Mouse (Mus musculus) MEL (cell line): ENCODE measurements around the gene Loxl3. TPM values are rescaled to one million over a fixed set of nuclear protein-coding genes. Genes with fewer than 3 reads are reported as not detected.

Experiments
- DNase-seq: peaks from one replicate; pipeline ENCODE4 v3.0.0; 2011; ENCODE audit warnings: low read depth, low spot score
- H3K27ac ChIP-seq: 2 replicates; pipeline ENCODE4 v1.5.1; 2012; ENCODE audit warnings: low read depth, mild to moderate bottlenecking, control low read depth, low read length, moderate library complexity; ENCODE audit not compliant: control insufficient read depth
- H3K27me3 ChIP-seq, 2 experiments: fragments of 150-350 bp in 1 of 2; sonication (generic) in 1 of 2; 2 replicates each; pipeline ENCODE4 v1.6.1; 2012; ENCODE audit warnings: low read length in 2 of 2, mild to moderate bottlenecking in 2 of 2, improper control_type of control experiment in 1 of 2, moderate library complexity in 1 of 2; ENCODE audit not compliant: insufficient read depth in 2 of 2, control insufficient read depth in 1 of 2
- H3K36me3 ChIP-seq, 2 experiments: 2 replicates each; pipeline ENCODE4 v1.6.1; 2012 to 2014; ENCODE audit warnings: low read length in 2 of 2, improper control_type of control experiment in 1 of 2, inconsistent platforms in 1 of 2, mild to moderate bottlenecking in 1 of 2; ENCODE audit not compliant: insufficient read depth in 2 of 2, control insufficient read depth in 1 of 2
- H3K4me1 ChIP-seq, 2 experiments: fragments of 150-350 bp in 1 of 2; sonication (generic) in 1 of 2; 2 replicates each; pipeline ENCODE4 v1.6.1; 2012; ENCODE audit warnings: low read length in 2 of 2, improper control_type of control experiment in 1 of 2, mild to moderate bottlenecking in 1 of 2; ENCODE audit not compliant: insufficient read depth in 2 of 2, control insufficient read depth in 1 of 2
- H3K4me3 ChIP-seq, 2 experiments: fragments of 150-350 bp in 1 of 2; sonication (generic) in 1 of 2; 2 replicates each; pipeline ENCODE4 v1.5.1; 2012; ENCODE audit warnings: low read depth in 2 of 2, low read length in 2 of 2, mild to moderate bottlenecking in 2 of 2, moderate library complexity in 2 of 2, control low read depth in 1 of 2, improper control_type of control experiment in 1 of 2; ENCODE audit not compliant: control insufficient read depth in 1 of 2, insufficient read depth in 1 of 2
- H3K79me2 ChIP-seq: 2 replicates; pipeline ENCODE4 v1.6.1; 2012; ENCODE audit warnings: mild to moderate bottlenecking, low read length, moderate library complexity; ENCODE audit not compliant: control insufficient read depth, poor library complexity, insufficient read depth
- H3K9ac ChIP-seq: 2 replicates; pipeline ENCODE4 v1.6.1; 2012; ENCODE audit warnings: low read depth, mild to moderate bottlenecking, control low read depth, low read length, moderate library complexity; ENCODE audit not compliant: control insufficient read depth, poor library complexity, severe bottlenecking
- H3K9me3 ChIP-seq: fragments of 150-350 bp; sonication (generic); replicated peaks from 2 replicates; pipeline ENCODE4 v1.6.1; 2012; ENCODE audit warnings: mild to moderate bottlenecking, low read length, improper control_type of control experiment, moderate library complexity; ENCODE audit not compliant: insufficient read depth
- BHLHE40 ChIP-seq: IDR thresholded peaks from 2 replicates; pipeline ENCODE4 v1.6.1; 2012; ENCODE audit warnings: low read depth, mild to moderate bottlenecking, inconsistent platforms, low read length, improper control_type of control experiment, borderline replicate concordance
- CHD1 ChIP-seq: IDR thresholded peaks from 2 replicates; pipeline ENCODE4 v1.6.1; 2012; ENCODE audit warnings: low read depth, mild to moderate bottlenecking, inconsistent platforms, low read length, improper control_type of control experiment
- CHD2 ChIP-seq: IDR thresholded peaks from 2 replicates; pipeline ENCODE4 v1.6.1; 2011; ENCODE audit warnings: low read length, improper control_type of control experiment
- GABPA ChIP-seq: IDR thresholded peaks from 2 replicates; pipeline ENCODE4 v1.6.1; 2012; ENCODE audit warnings: low read depth, mild to moderate bottlenecking, inconsistent platforms, low read length, improper control_type of control experiment, moderate library complexity
- GATA1 ChIP-seq: IDR thresholded peaks from 2 replicates; pipeline ENCODE4 v1.6.1; 2011; ENCODE audit warnings: low read depth, low read length, improper control_type of control experiment
- HCFC1 ChIP-seq: IDR thresholded peaks from 2 replicates; pipeline ENCODE4 v1.6.1; 2012; ENCODE audit warnings: low read depth, mild to moderate bottlenecking, inconsistent platforms, low read length, improper control_type of control experiment, moderate library complexity
- JUND ChIP-seq: IDR thresholded peaks from 2 replicates; pipeline ENCODE4 v1.6.1; 2011; ENCODE audit warnings: low read depth, mild to moderate bottlenecking, improper control_type of control experiment, low read length
- KAT2A ChIP-seq: conservative IDR thresholded peaks from 2 replicates; pipeline ENCODE4 v1.6.1; 2012; ENCODE audit warnings: low read depth, low read length, improper control_type of control experiment, inconsistent platforms
- MAFK ChIP-seq: IDR thresholded peaks from 2 replicates; pipeline ENCODE4 v1.6.1; 2011; ENCODE audit warnings: low read depth, mild to moderate bottlenecking, low read length, improper control_type of control experiment, borderline replicate concordance
- MEF2A ChIP-seq: IDR thresholded peaks from 2 replicates; pipeline ENCODE4 v1.6.1; 2014; ENCODE audit warnings: low read depth, mild to moderate bottlenecking, inconsistent platforms, low read length, improper control_type of control experiment; ENCODE audit not compliant: poor library complexity, insufficient replicate concordance, severe bottlenecking; ENCODE audit errors: extremely low read depth
- MXI1 ChIP-seq: IDR thresholded peaks from 2 replicates; pipeline ENCODE4 v1.6.1; 2011; ENCODE audit warnings: mild to moderate bottlenecking, low read depth, low read length, improper control_type of control experiment
- MYB ChIP-seq: IDR thresholded peaks from 2 replicates; pipeline ENCODE4 v1.6.1; 2011; ENCODE audit warnings: mild to moderate bottlenecking, low read depth, low read length, improper control_type of control experiment
- MYC ChIP-seq: IDR thresholded peaks from 2 replicates; pipeline ENCODE4 v1.6.1; 2011; ENCODE audit warnings: low read depth, mild to moderate bottlenecking, low read length, improper control_type of control experiment, moderate library complexity
- NRF1 ChIP-seq: IDR thresholded peaks from 2 replicates; pipeline ENCODE4 v1.6.1; 2014; ENCODE audit warnings: low read depth, mild to moderate bottlenecking, inconsistent platforms, low read length, improper control_type of control experiment, moderate library complexity; ENCODE audit not compliant: poor library complexity, insufficient read depth, severe bottlenecking
- POLR2A ChIP-seq, 2 experiments: IDR thresholded peaks; 2 replicates each; pipeline ENCODE4 v1.6.1; 2011 to 2012; ENCODE audit warnings: low read length in 2 of 2, mild to moderate bottlenecking in 2 of 2, control low read depth in 1 of 2, improper control_type of control experiment in 1 of 2, low read depth in 1 of 2, moderate library complexity in 1 of 2; ENCODE audit not compliant: control insufficient read depth in 1 of 2, insufficient read depth in 1 of 2, poor library complexity in 1 of 2
- POLR2AphosphoS5 ChIP-seq: IDR thresholded peaks from 2 replicates; pipeline ENCODE4 v1.6.1; 2012; ENCODE audit warnings: low read depth, borderline replicate concordance, mild to moderate bottlenecking, inconsistent platforms, low read length, moderate library complexity, mixed read lengths
- RAD21 ChIP-seq: IDR thresholded peaks from 2 replicates; pipeline ENCODE4 v1.6.1; 2011; ENCODE audit warnings: mild to moderate bottlenecking, low read depth, low read length, improper control_type of control experiment
- SIN3A ChIP-seq: IDR thresholded peaks from 2 replicates; pipeline ENCODE4 v1.6.1; 2012; ENCODE audit warnings: low read length, improper control_type of control experiment, inconsistent platforms
- SMC3 ChIP-seq: IDR thresholded peaks from 2 replicates; pipeline ENCODE4 v1.6.1; 2011; ENCODE audit warnings: low read depth, low read length, improper control_type of control experiment
- TAL1 ChIP-seq: IDR thresholded peaks from 2 replicates; pipeline ENCODE4 v1.6.1; 2012; ENCODE audit warnings: mild to moderate bottlenecking, inconsistent platforms, low read length, moderate library complexity, mixed read lengths
- TCF12 ChIP-seq: IDR thresholded peaks from 2 replicates; pipeline ENCODE4 v1.6.1; 2014; ENCODE audit warnings: low read depth, mild to moderate bottlenecking, inconsistent platforms, low read length, improper control_type of control experiment, moderate library complexity
- UBTF ChIP-seq: IDR thresholded peaks from 2 replicates; pipeline ENCODE4 v1.6.1; 2012; ENCODE audit warnings: low read depth, mild to moderate bottlenecking, inconsistent platforms, low read length, improper control_type of control experiment, moderate library complexity, borderline replicate concordance; ENCODE audit not compliant: insufficient read depth
- USF2 ChIP-seq, 2 experiments: IDR thresholded peaks; 2 replicates each; pipeline ENCODE4 v1.6.1; 2011 to 2012; ENCODE audit warnings: improper control_type of control experiment in 2 of 2, low read length in 2 of 2, borderline replicate concordance in 1 of 2, inconsistent platforms in 1 of 2, low read depth in 1 of 2, mild to moderate bottlenecking in 1 of 2; ENCODE audit not compliant: insufficient read depth in 1 of 2
- ZC3H11A ChIP-seq: IDR thresholded peaks from 2 replicates; pipeline ENCODE4 v1.6.1; 2012; ENCODE audit warnings: low read depth, mild to moderate bottlenecking, inconsistent platforms, low read length, improper control_type of control experiment
- ZKSCAN1 ChIP-seq: IDR thresholded peaks from 2 replicates; pipeline ENCODE4 v1.6.1; 2012; ENCODE audit warnings: low read depth, mild to moderate bottlenecking, inconsistent platforms, low read length, improper control_type of control experiment, moderate library complexity
- ZMIZ1 ChIP-seq: IDR thresholded peaks from 2 replicates; pipeline ENCODE4 v1.6.1; 2012; ENCODE audit warnings: low read depth, mild to moderate bottlenecking, inconsistent platforms, low read length, improper control_type of control experiment, moderate library complexity
- ZNF384 ChIP-seq: IDR thresholded peaks from 2 replicates; pipeline ENCODE4 v1.6.1; 2012; ENCODE audit warnings: low read depth, mild to moderate bottlenecking, inconsistent platforms, low read length, improper control_type of control experiment
- polyA plus RNA-seq, 2 experiments: library from polyadenylated mRNA; stranded (reverse) in 1 of 2; unstranded in 1 of 2; fragments of >175 nt in 1 of 2; fragments of >200 nt in 1 of 2; gene quantifications; 2 replicates each; pipeline versions ENCODE4 v1.2.1 to v1.2.4; 2012; ENCODE audit warnings: low replicate concordance in 2 of 2, low read depth in 1 of 2; ENCODE audit not compliant: insufficient read length in 2 of 2, insufficient read depth in 1 of 2, missing spikeins in 1 of 2
- total RNA-seq: library from RNA; depleted of rRNA; stranded (reverse); fragments of 300-350 nt; gene quantifications from 2 replicates; pipeline ENCODE4 v1.2.3, GENCODE M21; 2012

Gene Loxl3
- total and polyA plus RNA-seq, 3 experiments, result 0.77 to 1.0 TPM; not detected in 1

- no peak for DNase-seq
- Histone ChIP-seq H3K9me3 (no peaks in the 10 kb centered on the region), H3K79me2 (no peaks in the 10 kb centered on the region), H3K27me3 (no peaks in the 10 kb centered on the region), H3K4me3 (no peak overlapping the region), H3K9ac (no peak overlapping the region), H3K27ac (no peak overlapping the region), H3K36me3 (no peaks in the 10 kb centered on the region), H3K4me1 (no peaks in the 10 kb centered on the region)
- TF ChIP-seq TAL1, result no peak
- no peak for TF ChIP-seq MXI1
- no peak for TF ChIP-seq RAD21
- no peak for TF ChIP-seq MYC
- no peak for TF ChIP-seq ZKSCAN1
- TF ChIP-seq SIN3A, result no peak
- TF ChIP-seq HCFC1, result no peak
- no peak for TF ChIP-seq UBTF
- TF ChIP-seq ZMIZ1, result no peak
- TF ChIP-seq GATA1, result no peak
- TF ChIP-seq ZC3H11A, result no peak
- no peak for TF ChIP-seq MAFK
- no peak for TF ChIP-seq POLR2A (IDR thresholded peaks at IDR 0.05; ENCODE audit: control insufficient read depth in 1 of 2, insufficient read depth in 1 of 2, low read depth in 1 of 2, low read length in 2 of 2, poor library complexity in 1 of 2)
- TF ChIP-seq USF2 (IDR thresholded peaks at IDR 0.05; ENCODE audit: borderline replicate concordance in 1 of 2, insufficient read depth in 1 of 2, low read depth in 1 of 2, low read length in 2 of 2), result no peak
- TF ChIP-seq GABPA, result no peak
- TF ChIP-seq CHD2, result no peak
- no peak for TF ChIP-seq JUND
- no peak for TF ChIP-seq TCF12
- no peak for TF ChIP-seq SMC3
These were observed 34.9 kb downstream of the Loxl3 start for GRCm38 (mm10) chr6:83068706-83069487.

- no peak for DNase-seq
- Histone ChIP-seq H3K79me2 (no peaks in the 10 kb centered on the region), H3K9me3 (no peaks in the 10 kb centered on the region), H3K36me3 (no peaks in the 10 kb centered on the region), H3K4me3 (no peak overlapping the region), H3K27me3 (no peaks in the 10 kb centered on the region)
- TF ChIP-seq ZNF384 (no peak), NRF1 (no peak), KAT2A (no peak), TAL1 (no peak), CHD1 (no peak), USF2 (IDR thresholded peaks at IDR 0.05; ENCODE audit: borderline replicate concordance in 1 of 2, insufficient read depth in 1 of 2, low read depth in 1 of 2, low read length in 2 of 2) (no peak), POLR2AphosphoS5 (no peak), BHLHE40 (no peak), POLR2A (IDR thresholded peaks at IDR 0.05; ENCODE audit: control insufficient read depth in 1 of 2, insufficient read depth in 1 of 2, low read depth in 1 of 2, low read length in 2 of 2, poor library complexity in 1 of 2) (no peak), MYB (no peak), MEF2A (no peak)
- TF ChIP-seq, all 39 proteins: peak for 0
- Histone ChIP-seq H3K4me1 (no peaks in the 10 kb centered on the region), H3K9ac (no peak overlapping the region), H3K27ac (no peak overlapping the region)
These were observed 35.7 kb downstream of the Loxl3 start for GRCm38 (mm10) chr6:83069488-83070246.
